Comparison of ENCODE assay signal across 20 mouse cellular contexts in genomic region chr8:83942446-83942845, GRCm38 (mm10). TPM values are rescaled to one million over a fixed set of nuclear protein-coding genes. Genes with fewer than 3 reads are reported as not detected.
DNase-seq lines count a peak whose midpoint lies in the region; ATAC-seq and TF ChIP-seq lines count a peak whose summit lies in the region.
"Had no signal": no experiment of that assay in that cellular context is flagged by ENCODE, and none has a peak within 500 bp of the region (broad histone marks: within the 10 kb centered on the region; RNA-seq: fewer than 3 reads in every experiment).

No protein-coding gene starts in this region.

- H3K9me3 ChIP-seq in forebrain, postnatal 0 days (ENCODE audit: low read length), result no peaks in the 10 kb centered on the region
- no peaks in the 10 kb centered on the region for H3K9me3 ChIP-seq in forebrain, embryonic 14.5 days (replicated peaks; ENCODE audit: control insufficient read depth, low read length)
- H3K9me3 ChIP-seq in lung, embryonic 14.5 days (ENCODE audit: low read depth, low read length), result no peaks in the 10 kb centered on the region
- H3K9me3 ChIP-seq: embryonic facial prominence, embryonic 13.5 days; embryonic facial prominence, embryonic 15.5 days; forebrain, embryonic 10.5 days; forebrain, embryonic 13.5 days had no signal

- no peaks in the 10 kb centered on the region for H3K27me3 ChIP-seq in forebrain, postnatal 0 days (ENCODE audit: insufficient read depth, low read length)
- H3K27me3 ChIP-seq in forebrain, embryonic 14.5 days (replicated peaks; ENCODE audit: control insufficient read depth, insufficient read depth, low read length), result no peaks in the 10 kb centered on the region
- H3K27me3 ChIP-seq in lung, embryonic 14.5 days (ENCODE audit: insufficient read depth, low read length), result no peaks in the 10 kb centered on the region
- H3K27me3 ChIP-seq: embryonic facial prominence, embryonic 13.5 days; embryonic facial prominence, embryonic 15.5 days; forebrain, embryonic 13.5 days had no signal

- TF ChIP-seq POLR2A in lung, adult 2 months (IDR thresholded peaks at IDR 0.05; ENCODE audit: borderline replicate concordance, extremely low read depth, low read depth, low read length), result no peak

- H3K4me2 ChIP-seq in forebrain, postnatal 0 days (ENCODE audit: low read depth), result no peak overlapping the region
- H3K4me2 ChIP-seq in forebrain, embryonic 14.5 days (ENCODE audit: low read length), result no peak overlapping the region
- H3K4me2 ChIP-seq in lung, embryonic 14.5 days, result no peak overlapping the region
- H3K4me2 ChIP-seq: embryonic facial prominence, embryonic 13.5 days; embryonic facial prominence, embryonic 15.5 days; forebrain, embryonic 13.5 days had no signal

- H3K36me3 ChIP-seq in forebrain, postnatal 0 days (ENCODE audit: insufficient read depth), result peaks cover 23% of the 10 kb centered on the region
- peaks cover 30% of the 10 kb centered on the region for H3K36me3 ChIP-seq in forebrain, embryonic 14.5 days (ENCODE audit: control insufficient read depth, insufficient read depth, low read length)
- H3K36me3 ChIP-seq in lung, embryonic 14.5 days (ENCODE audit: insufficient read depth), result peaks cover 28% of the 10 kb centered on the region

- TF ChIP-seq CTCF in forebrain, postnatal 0 days (IDR thresholded peaks at IDR 0.05; ENCODE audit: low read depth), result 0 out of 2 replicates have a peak, but pooled peaks have one; percentile 2
- no peak for TF ChIP-seq CTCF in lung, embryonic 14.5 days (IDR thresholded peaks at IDR 0.05; ENCODE audit: low read depth)
- no peak for TF ChIP-seq CTCF in lung, adult 2 months (IDR thresholded peaks at IDR 0.05; ENCODE audit: insufficient read depth, low read length)

- H3K9ac ChIP-seq in forebrain, postnatal 0 days, result no peak overlapping the region
- no peak overlapping the region for H3K9ac ChIP-seq in forebrain, embryonic 14.5 days (ENCODE audit: low read length)
- no peak overlapping the region for H3K9ac ChIP-seq in lung, embryonic 14.5 days
- H3K9ac ChIP-seq: embryonic facial prominence, embryonic 13.5 days; embryonic facial prominence, embryonic 15.5 days; forebrain, embryonic 13.5 days had no signal

- ATAC-seq in forebrain, postnatal 0 days, result peak; percentile 65
- no peak for ATAC-seq in forebrain, embryonic 14.5 days
- ATAC-seq in lung, embryonic 14.5 days (ENCODE audit: insufficient read depth), result no peak
- ATAC-seq: forebrain, embryonic 13.5 days had no signal

- H3K4me3 ChIP-seq in forebrain, postnatal 0 days (ENCODE audit: low read depth, low read length), result no peak overlapping the region
- no peak overlapping the region for H3K4me3 ChIP-seq in forebrain, embryonic 14.5 days (ENCODE audit: low read depth, low read length)
- no peak overlapping the region for H3K4me3 ChIP-seq in lung, embryonic 14.5 days (ENCODE audit: low read depth, low read length)
- H3K4me3 ChIP-seq in lung, adult 2 months (replicated peaks; ENCODE audit: extremely low read depth, low read depth, low read length), result no peak overlapping the region
- H3K4me3 ChIP-seq: embryonic facial prominence, embryonic 13.5 days; embryonic facial prominence, embryonic 15.5 days; erythroblast, embryonic 14.5 days; forebrain, embryonic 10.5 days; forebrain, embryonic 13.5 days had no signal

- no peak overlapping the region for H3K27ac ChIP-seq in forebrain, postnatal 0 days (ENCODE audit: low read depth, low read length)
- H3K27ac ChIP-seq in forebrain, embryonic 14.5 days (ENCODE audit: low read depth, low read length), result no peak overlapping the region
- H3K27ac ChIP-seq in lung, embryonic 14.5 days (ENCODE audit: low read depth), result no peak overlapping the region
- H3K27ac ChIP-seq: embryonic facial prominence, embryonic 13.5 days; embryonic facial prominence, embryonic 15.5 days; forebrain, embryonic 10.5 days; forebrain, embryonic 13.5 days had no signal

- DNase-seq in forebrain, postnatal 0 days, result peak; percentile 37
- DNase-seq in forebrain, embryonic 14.5 days (ENCODE audit: low spot score), result no peak
- peak; percentile 4 for DNase-seq in lung, embryonic 14.5 days
- DNase-seq in lung, adult 2 months, result no peak
- DNase-seq in right cerebral cortex, postnatal 4 days, result peak; percentile 3
- DNase-seq in right cerebral cortex, postnatal 36 days (ENCODE audit: low spot score in 2 of 2), result no peak
- DNase-seq in telencephalon, adult 2 months (ENCODE audit: low read depth, low spot score), result peak; percentile 43
- DNase-seq in cerebellum, postnatal 4 days (ENCODE audit: low spot score in 2 of 2), result no peak
- DNase-seq: adrenal gland, adult 2 months; adrenal gland, postnatal 10 days; adrenal gland, postnatal 25 days; cerebellum, adult 11-12 months; cerebellum, adult 2 months; cerebellum, adult 9-10 months; embryo, embryonic 11 days had no signal

- WGBS in forebrain, postnatal 0 days, result 44% methylated on average over 1 of the region's 1 CpGs
- 79% methylated on average over 1 of the region's 1 CpGs for WGBS in forebrain, embryonic 14.5 days
- 72% methylated on average over 1 of the region's 1 CpGs for WGBS in lung, embryonic 14.5 days
- 76% methylated on average over 1 of the region's 1 CpGs for WGBS in lung, adult 2 months

- H3K4me1 ChIP-seq in forebrain, postnatal 0 days (ENCODE audit: insufficient read depth), result no peaks in the 10 kb centered on the region
- H3K4me1 ChIP-seq in forebrain, embryonic 14.5 days (ENCODE audit: control insufficient read depth, insufficient read depth, low read length), result no peaks in the 10 kb centered on the region
- H3K4me1 ChIP-seq in lung, embryonic 14.5 days (ENCODE audit: insufficient read depth), result no peaks in the 10 kb centered on the region
- no peaks in the 10 kb centered on the region for H3K4me1 ChIP-seq in lung, adult 2 months (ENCODE audit: control insufficient read depth, insufficient read depth, low read length)
- H3K4me1 ChIP-seq: embryonic facial prominence, embryonic 13.5 days; embryonic facial prominence, embryonic 15.5 days; forebrain, embryonic 10.5 days; forebrain, embryonic 13.5 days had no signal

RNA-seq across cellular contexts. Expression of gene Gm10644, which starts 12.6 kb away (rescaled TPM):
- 0.14 and 0.31 TPM in 2 replicates for total RNA-seq in forebrain, postnatal 0 days (2014; rRNA removed)
- polyA plus RNA-seq in forebrain, postnatal 0 days (2015; fragmentation: Nextera tagmentation; extraction: Ambion mirVana), result 0.14 and 0.40 TPM in 2 replicates
- polyA plus RNA-seq in forebrain, embryonic 14.5 days (2014; fragmentation: Nextera tagmentation; extraction: Ambion mirVana), result 0.61 and 0.93 TPM in 2 replicates
- 0.50 and 0.64 TPM in 2 replicates for polyA plus RNA-seq in lung, embryonic 14.5 days (2014; fragmentation: Nextera tagmentation; extraction: Ambion mirVana)
- 1.7 and 2.0 TPM in 2 replicates for polyA plus RNA-seq in lung, adult 2 months (2012; rRNA removed)
- polyA plus RNA-seq: erythroblast, embryonic 14.5 days had no signal

RNA-seq across cellular contexts. Expression of gene Asf1b, which starts 12.9 kb away (rescaled TPM):
- total RNA-seq in forebrain, postnatal 0 days (2014; rRNA removed), result 1.7 and 5.0 TPM in 2 replicates
- polyA plus RNA-seq in forebrain, postnatal 0 days (2015; fragmentation: Nextera tagmentation; extraction: Ambion mirVana), result 4.7 and 5.1 TPM in 2 replicates
- polyA plus RNA-seq in forebrain, embryonic 14.5 days (2014; fragmentation: Nextera tagmentation; extraction: Ambion mirVana), result 23.8 and 31.6 TPM in 2 replicates
- 87.4 and 88.9 TPM in 2 replicates for polyA plus RNA-seq in lung, embryonic 14.5 days (2014; fragmentation: Nextera tagmentation; extraction: Ambion mirVana)
- polyA plus RNA-seq in lung, adult 2 months (2012; rRNA removed), result 7.5 and 7.9 TPM in 2 replicates

RNA-seq across cellular contexts. Expression of gene Prkaca, which starts 30.3 kb away (rescaled TPM):
- total RNA-seq in forebrain, postnatal 0 days (2014; rRNA removed), result 133 and 151 TPM in 2 replicates
- 172 and 215 TPM in 2 replicates for polyA plus RNA-seq in forebrain, postnatal 0 days (2015; fragmentation: Nextera tagmentation; extraction: Ambion mirVana)
- polyA plus RNA-seq in forebrain, embryonic 14.5 days (2014; fragmentation: Nextera tagmentation; extraction: Ambion mirVana), result 117 and 132 TPM in 2 replicates
- 121 and 136 TPM in 2 replicates for polyA plus RNA-seq in lung, embryonic 14.5 days (2014; fragmentation: Nextera tagmentation; extraction: Ambion mirVana)
- polyA plus RNA-seq in lung, adult 2 months (2012; rRNA removed), result 57.0 and 79.9 TPM in 2 replicates

RNA-seq across cellular contexts. Expression of gene Adgrl1, which starts 42.5 kb away (rescaled TPM):
- 248 and 259 TPM in 2 replicates for total RNA-seq in forebrain, postnatal 0 days (2014; rRNA removed)
- polyA plus RNA-seq in forebrain, postnatal 0 days (2015; fragmentation: Nextera tagmentation; extraction: Ambion mirVana), result 38.5 and 56.5 TPM in 2 replicates
- 44.4 and 50.9 TPM in 2 replicates for polyA plus RNA-seq in forebrain, embryonic 14.5 days (2014; fragmentation: Nextera tagmentation; extraction: Ambion mirVana)
- polyA plus RNA-seq in lung, embryonic 14.5 days (2014; fragmentation: Nextera tagmentation; extraction: Ambion mirVana), result 23.3 and 29.1 TPM in 2 replicates
- 81.1 and 86.4 TPM in 2 replicates for polyA plus RNA-seq in lung, adult 2 months (2012; rRNA removed)

RNA-seq across cellular contexts. Expression of gene Samd1, which starts 55.0 kb away (rescaled TPM):
- total RNA-seq in forebrain, postnatal 0 days (2014; rRNA removed), result 116 and 117 TPM in 2 replicates
- polyA plus RNA-seq in forebrain, postnatal 0 days (2015; fragmentation: Nextera tagmentation; extraction: Ambion mirVana), result 6.7 and 6.9 TPM in 2 replicates
- polyA plus RNA-seq in forebrain, embryonic 14.5 days (2014; fragmentation: Nextera tagmentation; extraction: Ambion mirVana), result 12.9 and 14.4 TPM in 2 replicates
- polyA plus RNA-seq in lung, embryonic 14.5 days (2014; fragmentation: Nextera tagmentation; extraction: Ambion mirVana), result 16.0 and 17.3 TPM in 2 replicates
- polyA plus RNA-seq in lung, adult 2 months (2012; rRNA removed), result 37.0 and 37.9 TPM in 2 replicates

Comparison
In these comparisons a context has a peak if more than half of its experiments do, and no peak if none do; other contexts are left out.
1. DNase-seq: peak in forebrain, postnatal 0 days (single experiment), lung, embryonic 14.5 days (single experiment), right cerebral cortex, postnatal 4 days (single experiment) and telencephalon, adult 2 months (single experiment); none in forebrain, embryonic 14.5 days (single experiment), lung, adult 2 months (single experiment), right cerebral cortex, postnatal 36 days (0 of 2) and cerebellum, postnatal 4 days (0 of 2).